Mouse (Mus musculus) heart, embryonic 12.5 days (tissue): ENCODE data around the gene Elavl3. TPM values are rescaled to one million over a fixed set of nuclear protein-coding genes. Genes with fewer than 3 reads are reported as not detected.
A peak's percentile ranks its signal among the peaks of the same experiment; 100 is the strongest.

Experiments
- ATAC-seq: fragments of 200-750 bp; cut with Nextera tagmentation; 2 replicates; pipeline ENCODE4 v1.8.0; 2017; ENCODE audit warnings: moderate TSS enrichment, moderate library complexity; ENCODE audit not compliant: insufficient number of reproducible peaks, low FRiP score
- H3K27ac ChIP-seq: fragments of 300-500 bp; sonication (generic); 2 replicates; pipeline ENCODE4 v1.5.1; 2016; ENCODE audit warnings: mild to moderate bottlenecking, moderate library complexity; ENCODE audit not compliant: poor library complexity, severe bottlenecking
- H3K27me3 ChIP-seq: fragments of 300-500 bp; sonication (generic); replicated peaks from 2 replicates; pipeline ENCODE4 v1.6.1; 2016; ENCODE audit warnings: mild to moderate bottlenecking, moderate library complexity
- H3K36me3 ChIP-seq: fragments of 300-500 bp; sonication (generic); 2 replicates; pipeline ENCODE4 v1.6.1; 2016; ENCODE audit warnings: mild to moderate bottlenecking, moderate library complexity
- H3K4me1 ChIP-seq: fragments of 300-500 bp; sonication (generic); replicated peaks from 2 replicates; pipeline ENCODE4 v1.6.1; 2016; ENCODE audit warnings: mild to moderate bottlenecking
- H3K4me2 ChIP-seq: fragments of 300-500 bp; sonication (generic); 2 replicates; pipeline ENCODE4 v1.6.1; 2016; ENCODE audit warnings: mild to moderate bottlenecking, moderate library complexity
- H3K4me3 ChIP-seq: fragments of 300-500 bp; sonication (generic); 2 replicates; pipeline ENCODE4 v1.5.1; 2016; ENCODE audit warnings: mild to moderate bottlenecking
- H3K9ac ChIP-seq: fragments of 300-500 bp; sonication (generic); 2 replicates; pipeline ENCODE4 v1.6.1; 2016; ENCODE audit warnings: mild to moderate bottlenecking, moderate library complexity
- H3K9me3 ChIP-seq: fragments of 300-500 bp; sonication (generic); replicated peaks from 2 replicates; pipeline ENCODE4 v1.6.1; 2016; ENCODE audit warnings: mild to moderate bottlenecking, moderate library complexity
- WGBS: fragments of 180-500 bp; shearing (Covaris S2); methylation state at CpG from one replicate; pipeline ENCODE4 v1.1.7; 2016; 5-methylcytosine and 5-hydroxymethylcytosine counted together
- polyA plus RNA-seq: library from polyadenylated mRNA; unstranded; fragments of >200 nt; fragmentation: Nextera tagmentation; extraction: Ambion mirVana; gene quantifications from 2 replicates; pipeline ENCODE4 v1.2.1, GENCODE M21; 2016

Elavl3 gene
- polyA plus RNA-seq, 1 experiment from 2014 or later: 0.40 TPM

- Histone ChIP-seq H3K9me3 (no peaks in the 10 kb centered on the region), H3K9ac (no peak overlapping the region), H3K27ac (no peak overlapping the region), H3K36me3 (peaks cover 56% of the 10 kb centered on the region), H3K27me3 (no peaks in the 10 kb centered on the region), H3K4me1 (peaks cover 20% of the 10 kb centered on the region), H3K4me2 (no peak overlapping the region), H3K4me3 (no peak overlapping the region)
- 93% methylated on average over 12 of the region's 12 CpGs for WGBS
- no peak for ATAC-seq
Measured at GRCm38 (mm10) chr9:22004546-22004945, 47.3 kb downstream of the Elavl3 start.

- H3K36me3 ChIP-seq: peaks cover 42% of the 10 kb centered on the region
- H3K4me2 ChIP-seq: peak overlapping the region; percentile 76
- under 1% methylated on average over 18 of the region's 18 CpGs for WGBS
- no peak overlapping the region; the same call in 1 of the 2 replicates for H3K27ac ChIP-seq
- H3K9ac ChIP-seq: peak overlapping the region; percentile 73
- peaks cover 9% of the 10 kb centered on the region; the same call in 1 of the 2 replicates for H3K27me3 ChIP-seq
- no peaks in the 10 kb centered on the region for H3K9me3 ChIP-seq
- H3K4me3 ChIP-seq: peak overlapping the region; percentile 62
- H3K4me1 ChIP-seq: peaks cover 20% of the 10 kb centered on the region
- ATAC-seq: no peak
Measured at GRCm38 (mm10) chr9:22003163-22003554, 48.7 kb downstream of the Elavl3 start.

- Histone ChIP-seq H3K9me3 (no peaks in the 10 kb centered on the region), H3K36me3 (peaks cover 36% of the 10 kb centered on the region), H3K27ac (no peak within 1 kb of the TSS; the same call in 1 of the 2 replicates), H3K4me1 (peaks cover 20% of the 10 kb centered on the region), H3K9ac (peak within 1 kb of the TSS; percentile 73), H3K4me3 (peak within 1 kb of the TSS; percentile 62), H3K4me2 (peak within 1 kb of the TSS; percentile 76), H3K27me3 (peaks cover 9% of the 10 kb centered on the region; the same call in 1 of the 2 replicates)
- peak; percentile 99 for ATAC-seq
- 6% methylated on average over 57 of the region's 57 CpGs for WGBS
Measured at GRCm38 (mm10) chr9:22002194-22003162, 49.3 kb downstream of the Elavl3 start, which contains the start of the genes Ccdc151 and Prkcsh. Ccdc151 (minus strand) TSS chr9:22002634. Prkcsh (plus strand) TSS chr9:22002806.

GRCm38 (mm10) chr9:22001633-22002032, 50.2 kb downstream of the Elavl3 start:
- no peak overlapping the region for H3K4me2 ChIP-seq
- H3K4me3 ChIP-seq: no peak overlapping the region
- no peak for ATAC-seq
- WGBS: 79% methylated on average over 4 of the region's 4 CpGs
- peaks cover 27% of the 10 kb centered on the region for H3K36me3 ChIP-seq
- H3K27me3 ChIP-seq: peaks cover 9% of the 10 kb centered on the region; the same call in 1 of the 2 replicates
- H3K9ac ChIP-seq: no peak overlapping the region
- H3K4me1 ChIP-seq: peaks cover 20% of the 10 kb centered on the region
- H3K27ac ChIP-seq: no peak overlapping the region
- H3K9me3 ChIP-seq: no peaks in the 10 kb centered on the region

GRCm38 (mm10) chr9:22000296-22000695, 51.5 kb downstream of the Elavl3 start:
- Histone ChIP-seq H3K27me3 (peaks cover 9% of the 10 kb centered on the region; the same call in 1 of the 2 replicates), H3K4me1 (peaks cover 20% of the 10 kb centered on the region), H3K36me3 (peaks cover 14% of the 10 kb centered on the region), H3K9me3 (no peaks in the 10 kb centered on the region; the same call in 1 of the 2 replicates), H3K9ac (no peak overlapping the region), H3K4me2 (no peak overlapping the region), H3K4me3 (no peak overlapping the region), H3K27ac (no peak overlapping the region)
- ATAC-seq: no peak
- WGBS: 86% methylated on average over 6 of the region's 6 CpGs

GRCm38 (mm10) chr9:21996178-21996867, 55.5 kb downstream of the Elavl3 start:
- ATAC-seq: no peak
- no peak overlapping the region for H3K27ac ChIP-seq
- peaks cover 48% of the 10 kb centered on the region for H3K27me3 ChIP-seq

GRCm38 (mm10) chr9:21992227-21992626, 59.6 kb downstream of the Elavl3 start:
- WGBS: 68% methylated on average over 4 of the region's 4 CpGs

More at GRCm38 (mm10) chr9:21996178-21996867, 55.5 kb downstream of the Elavl3 start:
- Histone ChIP-seq H3K9me3 (no peaks in the 10 kb centered on the region; the same call in 1 of the 2 replicates), H3K4me3 (no peak overlapping the region), H3K36me3 (no peaks in the 10 kb centered on the region), H3K4me1 (no peaks in the 10 kb centered on the region), H3K4me2 (no peak overlapping the region), H3K9ac (no peak overlapping the region)
- WGBS: 84% methylated on average over 3 of the region's 3 CpGs

GRCm38 (mm10) chr9:21989230-21990110, 62.4 kb downstream of the Elavl3 start, which contains the start of gene Rgl3:
Rgl3 (minus strand) TSS chr9:21989446.
- 1% methylated on average over 42 of the region's 42 CpGs for WGBS
- Histone ChIP-seq H3K27me3 (peaks cover 99% of the 10 kb centered on the region), H3K4me1 (peaks cover 23% of the 10 kb centered on the region), H3K9me3 (no peaks in the 10 kb centered on the region), H3K9ac (peak within 1 kb of the TSS; percentile 64), H3K27ac (no peak within 1 kb of the TSS), H3K4me2 (peak within 1 kb of the TSS; percentile 94), H3K4me3 (peak within 1 kb of the TSS; percentile 59), H3K36me3 (no peaks in the 10 kb centered on the region)
- no peak for ATAC-seq

More at GRCm38 (mm10) chr9:21992227-21992626, 59.6 kb downstream of the Elavl3 start:
- Histone ChIP-seq H3K9me3 (no peaks in the 10 kb centered on the region; the same call in 1 of the 2 replicates), H3K4me2 (no peak overlapping the region), H3K9ac (no peak overlapping the region), H3K27ac (no peak overlapping the region), H3K36me3 (no peaks in the 10 kb centered on the region), H3K27me3 (peaks cover 80% of the 10 kb centered on the region), H3K4me1 (peaks cover 23% of the 10 kb centered on the region), H3K4me3 (no peak overlapping the region)
- ATAC-seq: no peak

- H3K27ac ChIP-seq: no peak overlapping the region
- H3K4me1 ChIP-seq: peaks cover 23% of the 10 kb centered on the region
- H3K4me3 ChIP-seq: peak overlapping the region; percentile 59
- H3K9me3 ChIP-seq: no peaks in the 10 kb centered on the region
- 1% methylated on average over 32 of the region's 32 CpGs for WGBS
- H3K4me2 ChIP-seq: peak overlapping the region; percentile 94
- peak overlapping the region; percentile 64 for H3K9ac ChIP-seq
- ATAC-seq: 0 out of 2 replicates have a peak, but pooled peaks have one; percentile 20
- H3K27me3 ChIP-seq: peaks cover 98% of the 10 kb centered on the region
- H3K36me3 ChIP-seq: no peaks in the 10 kb centered on the region
Measured at GRCm38 (mm10) chr9:21988421-21989101, 63.3 kb downstream of the Elavl3 start.
